Mouse (Mus musculus) hindbrain, embryonic 10.5 days (tissue): ENCODE measurements at regions not wholly inside any gene's neighbourhood (a gene's known extent, or its start where the extent isn't known, plus 50 kb on each side); places are given as distances from the start of the nearest gene placed in this dataset.

Source experiments
- DNase-seq: peaks from one replicate; pipeline ENCODE4 v3.0.0-alpha.2; 2017; ENCODE audit warnings: low spot score
- H3K27ac ChIP-seq: fragments of 300-500 bp; sonication (generic); 2 replicates; pipeline ENCODE4 v1.5.1; 2016; ENCODE audit warnings: mild to moderate bottlenecking, moderate library complexity
- H3K27me3 ChIP-seq: fragments of 300-500 bp; sonication (generic); 2 replicates; pipeline ENCODE4 v1.6.1; 2016; ENCODE audit warnings: mild to moderate bottlenecking; ENCODE audit not compliant: poor library complexity, insufficient read depth, severe bottlenecking
- H3K36me3 ChIP-seq: fragments of 300-500 bp; sonication (generic); 2 replicates; pipeline ENCODE4 v1.6.1; 2016; ENCODE audit warnings: mild to moderate bottlenecking, moderate library complexity
- H3K4me1 ChIP-seq: fragments of 300-500 bp; sonication (generic); replicated peaks from 2 replicates; pipeline ENCODE4 v1.6.1; 2016; ENCODE audit warnings: mild to moderate bottlenecking
- H3K4me3 ChIP-seq: fragments of 300-500 bp; sonication (generic); 2 replicates; pipeline ENCODE4 v1.5.1; 2016; ENCODE audit warnings: mild to moderate bottlenecking, moderate library complexity
- H3K9me3 ChIP-seq: fragments of 300-500 bp; sonication (generic); 2 replicates; pipeline ENCODE4 v1.6.1; 2016; ENCODE audit warnings: mild to moderate bottlenecking, moderate library complexity
- WGBS: fragments of 180-500 bp; shearing (Covaris S2); methylation state at CpG from one replicate; pipeline ENCODE4 v1.1.7; 2016; 5-methylcytosine and 5-hydroxymethylcytosine counted together

- Histone ChIP-seq H3K27ac (peak overlapping the region; percentile 35; the same call in 1 of the 2 replicates), H3K27me3 (no peaks in the 10 kb centered on the region), H3K36me3 (no peaks in the 10 kb centered on the region), H3K4me1 (peaks cover 17% of the 10 kb centered on the region; the same call in 1 of the 2 replicates), H3K9me3 (no peaks in the 10 kb centered on the region), H3K4me3 (no peak overlapping the region)
- WGBS: 42% methylated on average over 2 of the region's 2 CpGs
- DNase-seq: no peak
These were observed 113.5 kb upstream of the Cblb start for GRCm38 (mm10) chr16:51917540-51917939.

GRCm38 (mm10) chr16:51921025-51921424, 110.0 kb upstream of the Cblb start:
- Histone ChIP-seq H3K4me3 (no peak overlapping the region), H3K4me1 (peaks cover 10% of the 10 kb centered on the region; the same call in 1 of the 2 replicates), H3K9me3 (no peaks in the 10 kb centered on the region), H3K27ac (no peak overlapping the region), H3K27me3 (no peaks in the 10 kb centered on the region), H3K36me3 (no peaks in the 10 kb centered on the region)
- DNase-seq: no peak
- WGBS: 92% methylated on average over 4 of the region's 4 CpGs

DNA sequence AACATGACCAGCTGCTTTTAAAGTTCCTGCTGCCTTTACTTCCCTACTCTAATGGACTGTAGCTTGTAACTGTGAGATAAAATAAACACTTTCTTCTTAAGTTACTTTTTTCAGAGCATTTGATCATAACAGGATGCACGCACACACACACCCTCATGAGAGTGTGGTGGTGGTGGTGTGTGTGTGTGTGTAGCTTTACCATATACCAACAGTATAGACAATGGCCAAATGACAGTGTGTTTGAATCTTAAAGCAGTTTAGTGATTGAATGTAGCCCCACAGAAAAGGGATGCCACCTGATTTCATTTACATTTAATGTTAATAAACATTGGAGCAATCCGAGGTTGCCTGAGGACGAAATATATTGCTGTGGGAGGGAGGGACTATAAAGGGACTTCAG, 108.4 kb upstream of the Cblb start:
- H3K4me3 ChIP-seq: no peak overlapping the region
- no peak for DNase-seq
- H3K9me3 ChIP-seq: no peaks in the 10 kb centered on the region
- no peak overlapping the region for H3K27ac ChIP-seq
- WGBS: 83% methylated on average over 3 of the region's 3 CpGs
- no peaks in the 10 kb centered on the region for H3K27me3 ChIP-seq
- no peaks in the 10 kb centered on the region for H3K36me3 ChIP-seq
- no peaks in the 10 kb centered on the region for H3K4me1 ChIP-seq

DNA sequence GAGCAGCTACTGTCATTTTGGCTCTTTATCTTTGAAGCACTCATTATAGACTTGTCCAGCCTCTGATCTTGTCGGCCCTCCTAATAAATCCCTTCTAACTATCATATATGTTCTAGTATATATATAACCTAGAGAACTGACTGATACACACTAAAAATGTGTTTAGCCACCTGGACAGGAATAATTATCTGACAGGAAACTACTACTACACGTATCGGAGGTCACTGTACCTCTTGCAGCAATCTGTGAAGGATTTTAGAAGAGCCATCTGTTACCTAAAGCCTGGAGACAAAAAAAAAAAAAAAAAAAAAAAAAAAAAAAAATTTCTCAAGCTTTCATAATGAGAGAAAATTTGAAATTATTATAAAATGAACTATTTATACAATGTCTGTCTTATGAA, 105.4 kb upstream of the Cblb start:
- H3K9me3 ChIP-seq: no peaks in the 10 kb centered on the region
- no peak overlapping the region for H3K4me3 ChIP-seq
- no peaks in the 10 kb centered on the region for H3K36me3 ChIP-seq
- H3K27ac ChIP-seq: no peak overlapping the region
- H3K4me1 ChIP-seq: no peaks in the 10 kb centered on the region
- no peak for DNase-seq
- no peaks in the 10 kb centered on the region for H3K27me3 ChIP-seq
- 91% methylated on average over 3 of the region's 3 CpGs for WGBS

DNA sequence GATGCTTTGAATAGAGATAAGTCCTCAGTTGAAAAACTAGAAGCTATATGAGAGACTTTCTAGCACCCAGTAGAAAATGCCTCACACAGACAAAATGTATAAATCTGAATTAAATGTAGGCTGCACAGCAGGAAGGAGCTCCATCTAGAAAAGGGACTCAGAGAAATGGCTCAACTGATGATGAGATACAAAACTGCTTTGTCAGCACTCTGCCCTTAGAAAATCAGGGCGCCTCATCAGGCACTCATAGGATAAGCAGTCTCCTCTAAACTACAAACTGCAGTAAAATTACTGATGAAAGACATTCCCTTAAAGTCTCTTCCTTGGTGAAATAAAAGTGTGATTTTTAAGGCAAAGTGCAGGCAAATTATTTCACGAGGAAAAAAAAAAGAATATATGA, 97.9 kb upstream of the Cblb start:
- no peak for DNase-seq
- 87% methylated on average over 2 of the region's 2 CpGs for WGBS
- Histone ChIP-seq H3K9me3 (no peaks in the 10 kb centered on the region), H3K4me1 (no peaks in the 10 kb centered on the region), H3K36me3 (no peaks in the 10 kb centered on the region), H3K4me3 (no peak overlapping the region), H3K27me3 (no peaks in the 10 kb centered on the region), H3K27ac (no peak overlapping the region)

DNA sequence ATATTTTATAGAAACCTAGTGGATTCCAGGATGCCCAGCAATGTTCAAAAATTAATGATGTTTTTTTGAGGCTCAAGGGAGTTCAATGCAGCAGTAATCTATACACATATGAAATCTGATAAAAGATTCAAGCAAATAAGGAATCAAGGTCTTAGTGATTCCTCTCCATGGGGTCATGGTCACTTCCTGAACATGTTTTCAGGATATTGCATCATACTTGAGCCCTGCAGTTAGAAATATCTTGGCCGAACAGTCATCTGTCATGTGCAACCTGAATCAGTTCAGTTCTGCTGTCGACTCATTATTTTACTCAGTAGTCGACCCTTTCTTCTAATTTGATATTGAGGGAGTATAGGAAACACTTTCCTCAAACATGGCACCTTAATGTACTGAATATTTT, 97.1 kb upstream of the Cblb start:
- Histone ChIP-seq H3K4me1 (no peaks in the 10 kb centered on the region), H3K4me3 (no peak overlapping the region), H3K27ac (no peak overlapping the region), H3K9me3 (no peaks in the 10 kb centered on the region), H3K27me3 (no peaks in the 10 kb centered on the region), H3K36me3 (no peaks in the 10 kb centered on the region)
- no peak for DNase-seq
- 88% methylated on average over 3 of the region's 3 CpGs for WGBS

DNA sequence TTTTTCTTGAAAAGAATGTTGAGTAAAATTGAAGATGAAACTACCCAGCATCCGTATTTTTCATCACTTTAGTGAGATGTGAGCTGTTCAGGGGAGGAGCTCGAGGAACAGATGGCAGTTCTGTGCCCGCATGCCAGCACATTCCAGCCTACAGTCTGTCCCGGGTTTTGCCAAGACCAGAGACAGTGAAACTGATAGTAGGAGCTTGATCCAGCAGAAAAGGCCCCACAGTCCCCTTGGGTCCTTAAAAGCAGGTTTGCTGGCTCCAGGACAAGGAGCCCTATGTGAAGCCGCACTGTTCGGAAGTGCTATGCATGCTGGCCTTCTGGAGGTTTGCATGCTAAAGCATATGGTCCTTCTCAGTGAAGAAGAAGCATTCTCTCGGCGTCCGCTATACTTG, 93.7 kb upstream of the Cblb start:
- H3K27me3 ChIP-seq: no peaks in the 10 kb centered on the region
- DNase-seq: no peak
- 82% methylated on average over 9 of the region's 9 CpGs for WGBS
- H3K4me1 ChIP-seq: no peaks in the 10 kb centered on the region
- H3K36me3 ChIP-seq: no peaks in the 10 kb centered on the region
- H3K9me3 ChIP-seq: no peaks in the 10 kb centered on the region
- no peak overlapping the region for H3K27ac ChIP-seq
- no peak overlapping the region for H3K4me3 ChIP-seq

GRCm38 (mm10) chr16:51939061-51939460, 92.0 kb upstream of the Cblb start:
- Histone ChIP-seq H3K36me3 (no peaks in the 10 kb centered on the region), H3K9me3 (no peaks in the 10 kb centered on the region), H3K27me3 (no peaks in the 10 kb centered on the region), H3K4me3 (no peak overlapping the region), H3K27ac (no peak overlapping the region), H3K4me1 (no peaks in the 10 kb centered on the region)
- 88% methylated on average over 5 of the region's 5 CpGs for WGBS
- DNase-seq: no peak

DNA sequence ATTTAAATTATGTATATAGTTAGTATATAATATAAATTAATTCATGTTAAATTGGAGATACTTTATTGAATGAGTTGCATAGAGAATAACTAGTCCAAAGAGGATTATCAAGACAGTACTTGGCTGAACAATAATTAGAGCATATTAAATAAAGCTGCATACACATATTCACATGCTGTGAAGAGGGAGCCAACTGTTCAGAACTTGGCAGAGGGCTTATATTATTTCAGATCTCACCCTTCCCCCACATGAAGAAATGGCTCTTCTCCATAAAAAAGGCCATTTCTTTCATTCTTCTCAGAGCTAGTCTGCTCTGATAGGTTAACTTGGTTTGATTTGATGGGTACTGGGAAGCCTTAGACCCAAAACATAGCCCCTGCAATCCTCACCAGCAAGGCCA, 90.5 kb upstream of the Cblb start:
- no peak overlapping the region for H3K27ac ChIP-seq
- no peak overlapping the region for H3K4me3 ChIP-seq
- H3K27me3 ChIP-seq: no peaks in the 10 kb centered on the region
- DNase-seq: no peak
- no peaks in the 10 kb centered on the region for H3K9me3 ChIP-seq
- H3K4me1 ChIP-seq: no peaks in the 10 kb centered on the region
- H3K36me3 ChIP-seq: no peaks in the 10 kb centered on the region

DNA sequence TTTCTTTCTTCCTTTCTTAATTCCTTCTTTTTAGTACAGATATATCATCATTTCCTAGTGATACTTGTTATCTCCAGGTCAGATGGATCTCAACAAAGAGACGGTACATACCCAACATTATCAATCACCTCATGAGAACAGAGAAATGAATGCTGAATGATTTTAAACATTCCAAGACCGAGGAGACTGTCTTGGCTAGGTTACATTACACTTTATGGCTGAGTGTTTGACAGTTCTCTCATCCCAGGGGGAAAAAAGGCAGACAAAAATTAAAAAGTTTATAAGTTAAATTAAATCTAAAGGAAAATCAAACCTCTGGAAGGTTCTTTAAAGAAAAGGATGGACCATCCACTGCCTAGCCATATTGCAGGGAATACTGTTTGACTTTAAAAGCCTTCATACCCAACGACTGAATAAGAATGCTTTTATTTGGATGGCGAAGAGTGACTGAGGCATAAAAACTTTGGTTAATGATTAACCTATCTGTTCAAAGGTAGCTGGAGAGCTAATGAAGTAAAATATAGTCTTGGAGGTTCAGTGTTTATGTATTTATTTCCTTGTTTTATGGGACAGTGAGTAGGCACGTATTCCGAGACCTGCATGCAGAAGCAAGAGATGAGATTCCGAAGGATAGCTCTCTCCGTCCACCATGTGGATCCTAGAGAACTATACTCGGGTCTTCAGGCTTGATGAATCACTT, 88.4 kb upstream of the Cblb start:
- Histone ChIP-seq H3K4me1 (no peaks in the 10 kb centered on the region), H3K27ac (no peak overlapping the region), H3K36me3 (no peaks in the 10 kb centered on the region), H3K27me3 (no peaks in the 10 kb centered on the region), H3K9me3 (no peaks in the 10 kb centered on the region), H3K4me3 (no peak overlapping the region)
- no peak for DNase-seq
- 90% methylated on average over 9 of the region's 9 CpGs for WGBS

GRCm38 (mm10) chr16:51967051-51967845, 63.8 kb upstream of the Cblb start:
- Histone ChIP-seq H3K4me1 (no peaks in the 10 kb centered on the region), H3K4me3 (no peak overlapping the region), H3K9me3 (no peaks in the 10 kb centered on the region), H3K27me3 (no peaks in the 10 kb centered on the region), H3K27ac (no peak overlapping the region), H3K36me3 (no peaks in the 10 kb centered on the region)
- DNase-seq: no peak
- 91% methylated on average over 6 of the region's 6 CpGs for WGBS
